Mouse (Mus musculus): Measurements from ENCODE around the gene Evx2. TPM values are rescaled to one million over a fixed set of nuclear protein-coding genes. Genes with fewer than 3 reads are reported as not detected.

The Evx2 gene
- polyA plus RNA-seq, 1 experiment from 2014 or later: 0.69 TPM

DNA sequence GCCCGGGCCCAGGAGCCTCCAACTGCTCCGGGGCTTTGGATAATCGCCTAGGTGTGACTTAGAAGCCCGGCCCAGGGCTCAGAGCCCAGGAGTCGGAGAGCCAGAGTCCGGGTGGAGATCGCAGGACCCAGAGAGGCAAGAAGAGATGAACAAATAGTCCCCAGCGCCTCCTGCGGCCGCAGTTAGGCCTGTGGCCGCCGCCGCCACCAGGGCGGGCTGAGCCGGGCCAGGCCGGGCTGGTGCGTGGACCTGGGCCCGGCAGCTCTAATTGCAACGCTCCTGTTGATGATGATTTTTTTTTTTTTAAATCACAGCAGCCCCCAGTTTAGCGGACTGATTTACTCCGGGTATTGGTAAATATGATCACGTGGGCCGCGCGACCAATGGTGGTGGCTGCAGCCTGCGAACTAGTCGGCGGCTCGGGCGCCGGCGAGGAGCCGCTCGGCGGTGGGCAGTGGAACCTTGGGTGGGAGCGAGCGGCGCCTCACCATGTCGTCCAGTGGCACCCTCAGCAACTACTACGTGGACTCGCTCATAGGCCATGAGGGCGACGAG, 38.3 kb upstream of the Evx2 start, which contains the start of gene Hoxd9:
Gene Hoxd9, plus strand, starts transcription at position 161 of the 555 bp plus-strand sequence.
- Histone ChIP-seq H3K9me3 (ENCODE audit: control insufficient read depth, low read length) (no peaks in the 10 kb centered on the region), H3K36me3 (ENCODE audit: control insufficient read depth, insufficient read depth, low read length) (no peaks in the 10 kb centered on the region), H3K9ac (ENCODE audit: low read length) (peak within 1 kb of the TSS; percentile 89), H3K4me1 (ENCODE audit: control insufficient read depth, insufficient read depth, low read length) (peaks cover 5% of the 10 kb centered on the region; the same call in 1 of the 2 replicates), H3K4me2 (ENCODE audit: low read depth) (peak within 1 kb of the TSS; percentile 76), H3K27ac (ENCODE audit: low read depth, low read length) (peak within 1 kb of the TSS; percentile 83), H3K27me3 (ENCODE audit: control insufficient read depth, insufficient read depth, low read length) (peaks cover 78% of the 10 kb centered on the region), H3K4me3 (ENCODE audit: low read depth, low read length) (peak within 1 kb of the TSS; percentile 63)
- DNase-seq (ENCODE audit: low spot score) (peak; percentile 77), ATAC-seq (ENCODE audit: insufficient read depth, low FRiP score, low TSS enrichment) (peak; percentile 70)
- WGBS: under 1% methylated on average over 43 of the region's 43 CpGs

DNA sequence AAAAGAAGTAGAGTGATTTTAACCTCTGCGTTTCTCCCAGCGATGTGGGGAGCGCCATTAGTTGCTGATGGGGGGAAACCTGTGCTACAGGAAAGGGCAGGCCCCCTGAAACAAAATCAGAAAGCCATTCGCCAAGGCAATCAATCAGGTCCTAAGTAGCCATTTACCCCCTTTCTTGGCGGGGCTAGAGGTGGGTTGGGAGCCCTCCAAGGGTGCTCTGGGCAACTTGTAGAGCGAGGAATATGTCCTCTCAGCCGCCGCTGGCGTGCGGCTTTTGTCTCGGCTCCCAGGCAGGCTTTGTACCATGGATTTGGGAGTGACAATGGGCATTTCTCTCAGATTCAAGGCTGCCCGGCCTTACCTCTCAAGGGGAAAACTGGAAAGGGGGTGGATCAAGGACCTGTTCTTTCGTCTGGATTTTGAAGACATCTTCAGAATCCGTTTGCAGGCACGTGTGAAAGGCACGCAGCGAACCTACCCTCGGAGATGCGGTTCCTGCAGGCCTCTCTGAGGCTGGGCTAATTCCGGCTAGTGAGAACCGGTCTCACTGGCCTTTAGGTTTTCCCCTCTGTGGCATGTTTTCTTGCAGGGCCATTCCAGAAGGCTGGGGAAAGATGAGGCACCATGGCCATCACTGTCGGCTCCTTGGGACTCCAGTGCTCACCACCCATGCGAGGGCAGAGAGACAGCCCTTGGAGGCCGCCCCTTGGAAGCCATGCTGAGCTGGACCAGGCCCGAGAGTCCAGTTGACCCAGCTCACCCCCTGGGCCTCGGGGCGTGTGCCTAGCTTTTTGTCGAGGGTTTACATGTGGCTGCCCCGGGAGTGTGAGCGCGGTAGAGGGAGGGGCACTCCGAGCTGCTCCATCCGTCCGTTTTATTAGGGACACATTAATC, 37.3 kb upstream of the Evx2 start:
- no peak for ATAC-seq (ENCODE audit: insufficient read depth, low FRiP score, low TSS enrichment)
- H3K4me1 ChIP-seq (ENCODE audit: control insufficient read depth, insufficient read depth, low read length): peaks cover 8% of the 10 kb centered on the region; the same call in 1 of the 2 replicates
- H3K4me2 ChIP-seq (ENCODE audit: low read depth): peak overlapping the region; percentile 76
- peak overlapping the region; percentile 63 for H3K4me3 ChIP-seq (ENCODE audit: low read depth, low read length)
- peaks cover 87% of the 10 kb centered on the region for H3K27me3 ChIP-seq (ENCODE audit: control insufficient read depth, insufficient read depth, low read length)
- peak; percentile 56 for DNase-seq (ENCODE audit: low spot score)
- no peaks in the 10 kb centered on the region for H3K36me3 ChIP-seq (ENCODE audit: control insufficient read depth, insufficient read depth, low read length)
- H3K9me3 ChIP-seq (ENCODE audit: control insufficient read depth, low read length): no peaks in the 10 kb centered on the region
- peak overlapping the region; percentile 83 for H3K27ac ChIP-seq (ENCODE audit: low read depth, low read length)
- peak overlapping the region; percentile 89 for H3K9ac ChIP-seq (ENCODE audit: low read length)
- 1% methylated on average over 34 of the region's 34 CpGs for WGBS

DNA sequence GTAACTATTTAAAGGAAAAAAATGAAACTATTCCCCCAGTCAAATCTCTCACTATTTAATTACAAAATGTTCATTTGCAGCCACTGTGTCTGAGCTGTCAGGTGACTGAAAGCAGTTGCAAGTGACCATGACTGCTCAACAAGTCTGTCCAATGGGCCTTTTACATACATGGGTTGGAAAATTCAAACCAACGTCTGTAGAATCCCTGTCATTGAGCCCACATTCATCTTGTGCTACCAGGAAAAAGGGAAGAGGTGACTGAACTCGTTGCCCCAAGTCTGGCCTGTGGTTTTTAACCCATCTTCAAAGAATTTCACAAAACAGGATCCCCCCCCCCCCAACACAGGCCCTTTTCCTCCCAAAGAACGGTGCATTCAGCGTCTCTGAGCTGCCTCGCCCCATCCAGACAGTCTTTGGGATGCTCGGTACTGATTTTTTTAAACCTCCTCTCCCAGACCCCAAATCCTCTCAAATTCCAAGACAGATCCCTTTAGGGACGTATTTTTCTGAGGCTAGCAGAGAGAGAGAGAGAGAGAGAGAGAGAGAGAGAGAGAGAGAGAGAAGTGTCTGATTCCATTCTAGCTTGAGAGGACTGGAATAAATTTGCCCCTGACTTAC, 36.6 kb upstream of the Evx2 start:
- Histone ChIP-seq H3K4me2 (ENCODE audit: low read depth) (peak overlapping the region; percentile 76), H3K27me3 (ENCODE audit: control insufficient read depth, insufficient read depth, low read length) (peaks cover 90% of the 10 kb centered on the region), H3K9ac (ENCODE audit: low read length) (peak overlapping the region; percentile 89), H3K4me3 (ENCODE audit: low read depth, low read length) (peak overlapping the region; percentile 63), H3K36me3 (ENCODE audit: control insufficient read depth, insufficient read depth, low read length) (no peaks in the 10 kb centered on the region), H3K9me3 (ENCODE audit: control insufficient read depth, low read length) (no peaks in the 10 kb centered on the region), H3K27ac (ENCODE audit: low read depth, low read length) (peak overlapping the region; percentile 83), H3K4me1 (ENCODE audit: control insufficient read depth, insufficient read depth, low read length) (peaks cover 8% of the 10 kb centered on the region; the same call in 1 of the 2 replicates)
- no peak for ATAC-seq (ENCODE audit: insufficient read depth, low FRiP score, low TSS enrichment)
- WGBS: 4% methylated on average over 7 of the region's 7 CpGs
- no peak for DNase-seq (ENCODE audit: low spot score)

DNA sequence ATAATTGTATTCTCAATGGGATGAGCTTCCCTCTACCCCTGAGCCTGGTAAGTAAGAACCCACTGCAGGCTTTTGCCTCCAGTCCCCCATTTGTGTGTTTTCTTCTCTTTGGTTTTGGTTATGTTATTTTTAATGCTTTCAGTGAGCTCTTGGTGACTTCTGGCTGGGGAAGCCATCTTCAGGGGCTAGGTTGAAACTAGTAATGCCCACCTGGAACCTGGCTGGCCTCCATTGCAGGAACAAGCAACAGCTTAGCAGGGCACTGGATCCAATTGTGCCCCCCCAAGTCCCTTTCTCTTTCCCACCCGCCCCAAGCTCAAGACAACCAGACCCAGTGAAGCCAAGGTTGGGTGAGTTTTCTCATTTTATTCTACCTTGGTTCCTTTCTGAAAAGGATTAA, 36.0 kb upstream of the Evx2 start:
- peaks cover 8% of the 10 kb centered on the region; the same call in 1 of the 2 replicates for H3K4me1 ChIP-seq (ENCODE audit: control insufficient read depth, insufficient read depth, low read length)
- no peak overlapping the region for H3K27ac ChIP-seq (ENCODE audit: low read depth, low read length)
- no peak for DNase-seq (ENCODE audit: low spot score)
- H3K27me3 ChIP-seq (ENCODE audit: control insufficient read depth, insufficient read depth, low read length): peaks cover 86% of the 10 kb centered on the region
- H3K4me2 ChIP-seq (ENCODE audit: low read depth): peak overlapping the region; percentile 76
- peak overlapping the region; percentile 89; the same call in 1 of the 2 replicates for H3K9ac ChIP-seq (ENCODE audit: low read length)
- no peak for ATAC-seq (ENCODE audit: insufficient read depth, low FRiP score, low TSS enrichment)
- no peaks in the 10 kb centered on the region for H3K9me3 ChIP-seq (ENCODE audit: control insufficient read depth, low read length)
- H3K4me3 ChIP-seq (ENCODE audit: low read depth, low read length): no peak overlapping the region
- no peaks in the 10 kb centered on the region for H3K36me3 ChIP-seq (ENCODE audit: control insufficient read depth, insufficient read depth, low read length)
- WGBS: 0% methylated on average over 1 of the region's 1 CpGs

DNA sequence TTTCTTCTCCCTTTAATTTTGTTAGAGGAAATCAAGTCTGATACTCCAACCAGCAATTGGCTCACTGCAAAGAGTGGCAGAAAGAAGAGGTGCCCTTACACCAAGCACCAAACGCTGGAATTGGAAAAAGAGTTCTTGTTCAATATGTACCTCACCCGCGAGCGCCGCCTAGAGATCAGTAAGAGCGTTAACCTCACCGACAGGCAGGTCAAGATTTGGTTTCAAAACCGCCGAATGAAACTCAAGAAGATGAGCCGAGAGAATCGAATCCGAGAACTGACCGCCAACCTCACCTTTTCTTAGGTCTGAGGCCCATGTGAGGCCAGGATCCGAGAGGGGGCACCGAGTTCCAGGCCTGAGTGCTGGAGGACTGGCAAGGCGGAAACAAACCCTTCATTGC, 34.7 kb upstream of the Evx2 start:
- Histone ChIP-seq H3K4me1 (ENCODE audit: control insufficient read depth, insufficient read depth, low read length) (0 out of 2 replicates have a peak, but pooled peaks cover 5% of the 10 kb centered on the region), H3K36me3 (ENCODE audit: control insufficient read depth, insufficient read depth, low read length) (no peaks in the 10 kb centered on the region), H3K4me2 (ENCODE audit: low read depth) (peak overlapping the region; percentile 76), H3K9ac (ENCODE audit: low read length) (peak overlapping the region; percentile 62; the same call in 1 of the 2 replicates), H3K9me3 (ENCODE audit: control insufficient read depth, low read length) (no peaks in the 10 kb centered on the region), H3K4me3 (ENCODE audit: low read depth, low read length) (peak overlapping the region; percentile 46; the same call in 1 of the 2 replicates), H3K27ac (ENCODE audit: low read depth, low read length) (no peak overlapping the region), H3K27me3 (ENCODE audit: control insufficient read depth, insufficient read depth, low read length) (peaks cover 86% of the 10 kb centered on the region)
- DNase-seq (ENCODE audit: low spot score) (peak; percentile 72), ATAC-seq (ENCODE audit: insufficient read depth, low FRiP score, low TSS enrichment) (no peak)
- under 1% methylated on average over 16 of the region's 16 CpGs for WGBS

DNA sequence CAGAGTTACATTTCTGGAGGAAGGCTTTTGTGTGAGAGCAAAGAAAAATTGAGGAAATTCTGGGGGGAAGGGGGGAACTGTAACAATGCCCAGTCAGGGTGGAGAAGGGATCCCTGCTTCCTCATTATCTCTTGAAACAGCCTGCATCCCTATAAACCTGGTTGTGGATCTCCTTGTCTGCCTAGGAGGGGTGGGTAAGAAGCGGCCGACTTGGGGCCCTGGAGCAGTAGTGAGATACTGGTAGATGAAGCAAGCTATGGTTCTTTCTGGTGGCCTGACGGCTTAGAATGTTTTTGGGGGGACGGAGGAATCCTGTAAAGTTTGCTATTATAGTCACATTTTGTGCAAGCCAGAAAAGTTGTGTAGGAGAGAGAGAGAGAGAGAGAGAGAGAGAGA, 34.1 kb upstream of the Evx2 start:
- peak; percentile 23 for DNase-seq (ENCODE audit: low spot score)
- H3K4me3 ChIP-seq (ENCODE audit: low read depth, low read length): peak overlapping the region; percentile 46

DNA sequence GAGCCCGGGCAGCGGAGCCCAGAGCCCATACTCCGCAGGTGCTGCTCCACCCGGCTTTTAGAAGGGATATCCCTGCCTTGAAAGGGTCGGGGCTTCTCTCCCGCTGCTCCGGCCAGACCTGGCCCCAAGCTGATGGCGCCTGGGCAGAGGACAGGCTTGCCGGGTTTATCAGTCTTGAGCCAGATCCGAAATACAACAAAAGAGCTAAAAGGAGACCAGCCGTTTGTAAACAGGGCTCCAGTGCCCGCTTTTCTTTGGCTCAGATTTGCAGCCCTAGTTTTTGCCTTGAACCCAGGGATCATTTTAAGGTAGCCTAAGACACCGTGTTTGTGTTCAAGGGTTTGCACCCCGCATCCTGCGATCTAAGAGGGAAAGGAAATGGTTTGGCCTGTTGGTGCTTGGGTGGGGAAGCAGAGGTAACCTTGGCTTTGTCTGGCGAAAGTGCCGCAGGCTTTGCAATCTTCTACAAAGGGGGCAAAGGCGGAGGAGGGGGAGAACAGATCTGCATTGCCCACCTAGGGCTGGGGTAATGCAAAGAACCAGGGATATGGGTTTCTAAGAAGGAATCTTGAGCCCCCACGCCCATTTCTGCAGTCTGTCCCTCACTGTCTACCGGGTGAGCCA, 33.6 kb upstream of the Evx2 start:
- H3K27me3 ChIP-seq (ENCODE audit: control insufficient read depth, insufficient read depth, low read length): peaks cover 86% of the 10 kb centered on the region
- H3K4me2 ChIP-seq (ENCODE audit: low read depth): peak overlapping the region; percentile 65
- 0 out of 2 replicates have a peak, but pooled peaks cover 5% of the 10 kb centered on the region for H3K4me1 ChIP-seq (ENCODE audit: control insufficient read depth, insufficient read depth, low read length)
- DNase-seq (ENCODE audit: low spot score): peak; percentile 49
- H3K36me3 ChIP-seq (ENCODE audit: control insufficient read depth, insufficient read depth, low read length): no peaks in the 10 kb centered on the region
- peak overlapping the region; percentile 62 for H3K9ac ChIP-seq (ENCODE audit: low read length)
- WGBS: under 1% methylated on average over 20 of the region's 20 CpGs
- no peaks in the 10 kb centered on the region for H3K9me3 ChIP-seq (ENCODE audit: control insufficient read depth, low read length)
- H3K27ac ChIP-seq (ENCODE audit: low read depth, low read length): peak overlapping the region; percentile 65
- ATAC-seq (ENCODE audit: insufficient read depth, low FRiP score, low TSS enrichment): no peak
- H3K4me3 ChIP-seq (ENCODE audit: low read depth, low read length): peak overlapping the region; percentile 46

More for the DNA sequence above, 34.1 kb upstream of the Evx2 start:
- Histone ChIP-seq H3K9me3 (ENCODE audit: control insufficient read depth, low read length) (no peaks in the 10 kb centered on the region), H3K36me3 (ENCODE audit: control insufficient read depth, insufficient read depth, low read length) (no peaks in the 10 kb centered on the region), H3K27ac (ENCODE audit: low read depth, low read length) (no peak overlapping the region), H3K9ac (ENCODE audit: low read length) (peak overlapping the region; percentile 62), H3K4me1 (ENCODE audit: control insufficient read depth, insufficient read depth, low read length) (0 out of 2 replicates have a peak, but pooled peaks cover 5% of the 10 kb centered on the region), H3K4me2 (ENCODE audit: low read depth) (peak overlapping the region; percentile 65), H3K27me3 (ENCODE audit: control insufficient read depth, insufficient read depth, low read length) (peaks cover 86% of the 10 kb centered on the region)
- WGBS: 1% methylated on average over 4 of the region's 4 CpGs
- ATAC-seq (ENCODE audit: insufficient read depth, low FRiP score, low TSS enrichment): no peak
